Mouse (Mus musculus) brain, embryonic 14.5 days (tissue): ENCODE results near the gene Slc37a4.
"Not testable (repeated sequence)": the region's sequence is repeated elsewhere in the genome, so short reads cannot be mapped to it uniquely, and the experiment has no call there.

Experiments used
- CTCF ChIP-seq: fragments of 200-500 bp; IDR thresholded peaks from 2 replicates; pipeline ENCODE4 v1.5.1; 2012; ENCODE audit warnings: inconsistent platforms, mild to moderate bottlenecking, moderate library complexity, borderline replicate concordance; ENCODE audit not compliant: insufficient read depth, insufficient read length; ENCODE audit errors: extremely low read depth
- POLR2A ChIP-seq: fragments of 200-500 bp; IDR thresholded peaks from 2 replicates; pipeline ENCODE4 v1.6.1; 2012; ENCODE audit warnings: mild to moderate bottlenecking, inconsistent platforms, borderline replicate concordance; ENCODE audit not compliant: poor library complexity, insufficient read depth, insufficient read length, severe bottlenecking; ENCODE audit errors: extremely low read depth

DNA sequence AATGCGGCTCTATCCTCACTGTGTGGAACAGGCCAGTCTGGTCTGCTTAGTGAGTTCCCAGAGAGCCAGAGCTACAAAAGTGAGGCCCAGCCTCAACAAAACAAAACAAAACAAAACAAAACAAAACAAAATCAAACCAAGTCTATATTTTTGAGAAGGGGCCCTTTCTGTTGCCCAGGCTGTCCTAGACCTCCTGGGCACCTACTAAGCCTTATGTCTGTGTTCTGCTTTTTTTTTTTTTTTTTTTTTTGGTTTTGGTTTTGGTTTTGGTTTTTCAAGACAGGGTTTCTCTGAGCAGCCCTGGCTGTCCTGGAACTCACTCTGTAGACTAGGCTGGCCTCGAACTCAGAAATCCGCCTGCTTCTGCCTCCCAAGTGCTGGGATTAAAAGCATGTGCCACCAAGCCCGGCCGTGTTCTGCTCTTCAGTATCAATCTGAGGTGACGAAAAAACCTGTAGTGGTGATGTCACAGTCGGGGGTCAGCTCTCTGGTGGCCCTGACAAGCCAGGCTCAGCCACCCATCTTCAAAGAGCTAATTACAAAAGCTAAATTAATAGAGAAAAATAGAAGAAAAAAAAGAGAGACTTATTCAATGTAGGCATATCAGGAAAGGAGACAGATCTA, 47.9 kb downstream of the Slc37a4 start:
- not testable (repeated sequence) for TF ChIP-seq CTCF, POLR2A
